Mouse (Mus musculus) limb, embryonic 13.5 days (tissue): ENCODE data around the gene Zfhx3. TPM values are rescaled to one million over a fixed set of nuclear protein-coding genes. Genes with fewer than 3 reads are reported as not detected.

ENCODE experiments used
- ATAC-seq: fragments of 200-750 bp; cut with Nextera tagmentation; 2 replicates; pipeline ENCODE4 v1.8.0; 2017; ENCODE audit warnings: low read depth, moderate number of reproducible peaks, moderate TSS enrichment; ENCODE audit not compliant: low FRiP score
- H3K27ac ChIP-seq: fragments of 300-500 bp; sonication (generic); 2 replicates; pipeline ENCODE4 v1.5.1; 2015; ENCODE audit warnings: inconsistent platforms, mild to moderate bottlenecking, moderate library complexity
- H3K27me3 ChIP-seq: fragments of 300-500 bp; sonication (generic); 2 replicates; pipeline ENCODE4 v1.6.1; 2015; ENCODE audit warnings: mild to moderate bottlenecking, inconsistent platforms
- H3K36me3 ChIP-seq: fragments of 300-500 bp; sonication (generic); 2 replicates; pipeline ENCODE4 v1.6.1; 2015; ENCODE audit warnings: inconsistent platforms, mild to moderate bottlenecking, moderate library complexity
- H3K4me1 ChIP-seq: fragments of 300-500 bp; sonication (generic); 2 replicates; pipeline ENCODE4 v1.6.1; 2015; ENCODE audit warnings: inconsistent platforms
- H3K4me2 ChIP-seq: fragments of 300-500 bp; sonication (generic); replicated peaks from 2 replicates; pipeline ENCODE4 v1.6.1; 2015; ENCODE audit warnings: inconsistent platforms, mild to moderate bottlenecking, moderate library complexity
- H3K4me3 ChIP-seq: fragments of 300-500 bp; sonication (generic); 2 replicates; pipeline ENCODE4 v1.5.1; 2015; ENCODE audit warnings: moderate library complexity, mild to moderate bottlenecking, inconsistent platforms
- H3K9ac ChIP-seq: fragments of 300-500 bp; sonication (generic); 2 replicates; pipeline ENCODE4 v1.6.1; 2015; ENCODE audit warnings: mild to moderate bottlenecking, inconsistent platforms
- H3K9me3 ChIP-seq: fragments of 300-500 bp; sonication (generic); 2 replicates; pipeline ENCODE4 v1.6.1; 2016; ENCODE audit warnings: inconsistent platforms
- WGBS: fragments of 180-500 bp; shearing (Covaris S2); methylation state at CpG from one replicate; pipeline ENCODE4 v1.1.7; 2015; 5-methylcytosine and 5-hydroxymethylcytosine counted together
- polyA plus RNA-seq: library from polyadenylated mRNA; unstranded; fragments of >200 nt; fragmentation: Nextera tagmentation; extraction: Ambion mirVana; gene quantifications from 2 replicates; pipeline ENCODE4 v1.2.1, GENCODE M21; 2015

Zfhx3 gene
- polyA plus RNA-seq, 1 experiment from 2014 or later = 44.1 TPM

DNA sequence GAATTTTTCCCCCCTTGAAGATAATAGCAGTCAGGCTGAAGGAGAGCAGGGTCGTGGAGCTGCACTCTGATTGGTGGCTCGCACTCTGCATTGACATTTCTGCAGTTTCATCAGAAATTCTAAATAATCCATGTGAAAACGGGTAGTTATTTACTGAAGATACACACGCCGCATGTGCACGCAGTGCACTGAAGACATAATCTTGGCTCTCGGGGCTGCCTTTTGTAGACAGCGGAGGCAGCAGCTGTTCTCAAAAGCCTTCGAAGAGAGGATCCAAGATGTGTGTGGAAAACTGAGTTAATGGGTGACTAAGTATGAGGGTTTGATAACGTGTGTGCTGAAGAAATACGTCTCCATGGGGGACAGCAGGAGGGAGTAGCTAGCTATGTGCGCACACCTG is 553.7 kb downstream of the Zfhx3 start:
- Histone ChIP-seq H3K9me3 (no peaks in the 10 kb centered on the region), H3K4me2 (no peak overlapping the region), H3K4me1 (peaks cover 12% of the 10 kb centered on the region), H3K4me3 (no peak overlapping the region), H3K27me3 (no peaks in the 10 kb centered on the region), H3K9ac (no peak overlapping the region), H3K36me3 (no peaks in the 10 kb centered on the region), H3K27ac (no peak overlapping the region)
- no peak for ATAC-seq
- WGBS = 74% methylated on average over 12 of the region's 12 CpGs

DNA sequence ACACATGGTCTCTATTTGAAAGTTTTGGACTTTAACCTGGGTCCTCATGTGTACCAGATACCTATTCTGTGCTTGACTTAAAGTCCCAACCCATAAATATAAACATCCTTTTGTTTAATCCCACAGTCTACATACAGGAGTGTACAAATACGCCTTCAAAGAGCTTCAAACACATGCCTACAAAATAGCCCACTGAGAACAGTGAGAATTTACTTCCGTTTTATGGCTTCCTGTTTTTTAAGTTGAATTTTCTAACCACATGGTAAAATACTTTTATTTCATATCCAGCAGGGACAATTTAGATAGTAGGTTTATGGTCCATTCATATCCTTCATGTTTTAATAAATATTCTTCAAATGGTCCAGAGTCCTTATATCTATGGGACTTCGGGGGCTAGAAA is 564.3 kb downstream of the Zfhx3 start:
- WGBS = 64% methylated on average over 3 of the region's 3 CpGs
- Histone ChIP-seq H3K4me3 (no peak overlapping the region), H3K9me3 (no peaks in the 10 kb centered on the region), H3K4me1 (peaks cover 17% of the 10 kb centered on the region), H3K36me3 (no peaks in the 10 kb centered on the region), H3K9ac (no peak overlapping the region), H3K4me2 (no peak overlapping the region), H3K27me3 (no peaks in the 10 kb centered on the region), H3K27ac (no peak overlapping the region)
- no peak for ATAC-seq

DNA sequence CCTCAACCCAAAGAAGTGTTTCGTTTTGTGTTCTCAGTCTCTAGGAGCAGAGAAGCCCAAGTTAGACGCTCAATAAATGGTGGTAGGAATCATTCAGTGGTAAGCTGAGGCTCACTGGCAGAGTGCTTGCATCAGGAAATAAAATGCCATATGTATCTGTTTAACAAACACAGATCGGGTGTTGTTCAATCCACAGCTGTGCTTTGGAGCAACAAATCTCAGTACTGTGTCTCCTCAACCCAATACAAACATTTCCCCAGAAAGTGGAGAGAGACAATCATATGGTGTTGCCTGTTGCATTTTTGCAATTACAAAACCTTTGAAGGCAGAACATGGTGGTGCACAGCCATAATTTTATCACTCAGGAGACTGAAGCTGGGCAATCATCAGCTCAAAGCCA is 565.3 kb downstream of the Zfhx3 start:
- no peaks in the 10 kb centered on the region for H3K36me3 ChIP-seq
- no peak overlapping the region for H3K4me2 ChIP-seq
- H3K9ac ChIP-seq = no peak overlapping the region
- no peak for ATAC-seq
- peaks cover 13% of the 10 kb centered on the region for H3K4me1 ChIP-seq
- no peak overlapping the region for H3K27ac ChIP-seq
- H3K9me3 ChIP-seq = no peaks in the 10 kb centered on the region
- H3K4me3 ChIP-seq = no peak overlapping the region
- WGBS = 66% methylated on average over 3 of the region's 3 CpGs
- no peaks in the 10 kb centered on the region for H3K27me3 ChIP-seq

DNA sequence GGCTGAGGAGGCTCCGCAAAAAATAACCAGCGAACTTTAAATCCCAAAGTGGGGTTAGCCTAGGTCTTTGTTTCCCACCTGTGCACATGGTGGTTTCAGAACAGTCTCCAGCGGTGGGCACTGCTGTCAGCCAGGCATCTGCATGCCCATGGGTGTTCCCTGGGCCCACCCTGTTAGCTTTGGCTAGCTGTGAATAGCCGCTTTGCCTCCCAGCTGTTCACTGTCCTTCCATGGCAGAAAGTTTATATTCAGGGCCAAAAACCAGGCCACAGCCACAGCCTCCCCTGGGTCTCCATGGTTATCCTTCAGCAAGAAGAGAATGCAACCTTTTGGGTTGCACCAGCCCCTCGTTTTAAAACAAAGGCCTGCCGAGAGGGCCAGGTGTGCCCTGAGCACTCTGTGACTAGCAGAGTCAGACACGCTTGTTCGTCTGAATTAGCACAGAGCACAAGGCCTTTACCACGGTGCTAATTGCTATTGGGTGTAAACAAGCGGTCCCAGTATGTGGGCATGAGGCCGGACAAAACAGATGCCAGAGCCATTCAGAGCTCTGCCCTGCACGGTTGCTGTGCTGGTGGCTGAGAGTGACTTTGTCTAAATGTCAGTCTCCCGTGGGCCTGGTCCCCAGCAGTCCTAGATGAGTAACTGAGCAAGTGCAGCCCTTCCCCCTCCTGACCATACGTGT is 568.3 kb downstream of the Zfhx3 start:
- Histone ChIP-seq H3K9ac (no peak overlapping the region), H3K9me3 (no peaks in the 10 kb centered on the region), H3K4me3 (no peak overlapping the region), H3K36me3 (no peaks in the 10 kb centered on the region), H3K27ac (peak overlapping the region; percentile 69), H3K27me3 (no peaks in the 10 kb centered on the region), H3K4me2 (no peak overlapping the region), H3K4me1 (peaks cover 13% of the 10 kb centered on the region)
- ATAC-seq = no peak
- 20% methylated on average over 14 of the region's 14 CpGs for WGBS

DNA sequence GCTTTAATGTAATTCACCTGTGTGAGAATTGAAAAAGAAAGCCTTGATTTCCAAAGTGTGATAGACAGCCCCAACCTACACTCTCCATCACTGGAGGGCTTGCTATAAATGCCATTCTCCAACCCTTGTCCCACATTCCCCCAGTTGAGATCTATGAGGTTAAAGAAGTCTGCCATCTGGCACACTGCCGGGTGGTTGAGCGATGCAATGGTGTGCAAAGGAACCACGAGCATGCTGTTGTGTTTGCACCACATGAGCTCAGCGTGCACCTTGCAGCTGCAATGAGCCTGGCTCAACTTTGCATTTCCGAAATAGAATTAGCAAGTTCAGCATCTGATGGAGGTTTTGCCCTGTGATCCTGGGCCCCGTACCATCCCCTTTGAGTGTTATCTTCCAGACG is 575.7 kb downstream of the Zfhx3 start:
- WGBS = 88% methylated on average over 7 of the region's 7 CpGs
- no peak overlapping the region for H3K9ac ChIP-seq
- H3K4me1 ChIP-seq = no peaks in the 10 kb centered on the region
- H3K27ac ChIP-seq = no peak overlapping the region
- no peak for ATAC-seq
- no peaks in the 10 kb centered on the region for H3K27me3 ChIP-seq
- no peaks in the 10 kb centered on the region for H3K9me3 ChIP-seq
- H3K4me2 ChIP-seq = no peak overlapping the region
- H3K4me3 ChIP-seq = no peak overlapping the region
- H3K36me3 ChIP-seq = no peaks in the 10 kb centered on the region

DNA sequence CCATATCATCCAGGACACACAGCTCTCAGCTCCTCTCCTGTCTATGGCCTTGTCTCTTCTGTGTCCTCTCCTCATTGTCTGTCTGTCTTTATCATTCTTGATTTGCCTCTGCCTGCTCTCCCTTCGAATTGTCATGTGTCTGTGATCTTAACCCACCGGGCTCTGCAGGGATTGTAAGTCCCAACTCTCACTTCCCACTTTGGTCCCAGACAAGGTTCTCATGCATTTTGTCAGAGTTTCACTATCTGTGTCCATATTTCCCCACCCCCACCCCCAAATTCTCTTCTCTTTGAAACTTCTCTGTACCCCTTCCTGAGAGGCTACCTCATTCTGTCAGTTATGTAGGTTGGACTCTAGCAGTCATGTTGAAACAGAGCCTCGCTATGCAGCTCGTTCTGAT is 579.6 kb downstream of the Zfhx3 start:
- WGBS = 89% methylated on average over 4 of the region's 4 CpGs

DNA sequence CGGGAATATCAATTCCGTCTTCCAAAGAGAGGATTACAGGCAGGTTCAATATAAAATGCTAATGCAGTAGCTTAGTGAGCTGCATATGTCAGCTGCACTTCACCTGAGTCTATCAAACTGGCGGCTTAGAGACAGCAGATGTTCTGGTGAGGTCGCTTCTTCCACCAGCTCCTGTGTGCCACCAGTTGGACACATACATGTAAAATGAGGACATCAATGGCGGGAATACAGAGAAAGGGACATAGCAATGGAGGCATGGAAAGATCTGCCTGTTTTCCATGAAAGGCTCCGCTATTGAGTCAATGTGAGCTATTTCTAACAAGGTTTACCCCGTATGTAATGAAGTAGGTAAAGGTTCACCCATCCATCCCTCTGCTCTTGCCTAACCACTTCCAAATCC is 587.0 kb downstream of the Zfhx3 start:
- Histone ChIP-seq H3K9ac (no peak overlapping the region), H3K36me3 (no peaks in the 10 kb centered on the region), H3K27me3 (no peaks in the 10 kb centered on the region), H3K9me3 (no peaks in the 10 kb centered on the region), H3K4me1 (no peaks in the 10 kb centered on the region), H3K4me3 (no peak overlapping the region), H3K4me2 (no peak overlapping the region), H3K27ac (no peak overlapping the region)
- WGBS = 90% methylated on average over 7 of the region's 7 CpGs
- ATAC-seq = no peak

More for the DNA sequence above, 579.6 kb downstream of the Zfhx3 start:
- Histone ChIP-seq H3K27ac (no peak overlapping the region), H3K9ac (no peak overlapping the region), H3K4me2 (no peak overlapping the region), H3K4me3 (no peak overlapping the region), H3K9me3 (no peaks in the 10 kb centered on the region), H3K4me1 (no peaks in the 10 kb centered on the region), H3K27me3 (no peaks in the 10 kb centered on the region), H3K36me3 (no peaks in the 10 kb centered on the region)
- ATAC-seq = no peak

DNA sequence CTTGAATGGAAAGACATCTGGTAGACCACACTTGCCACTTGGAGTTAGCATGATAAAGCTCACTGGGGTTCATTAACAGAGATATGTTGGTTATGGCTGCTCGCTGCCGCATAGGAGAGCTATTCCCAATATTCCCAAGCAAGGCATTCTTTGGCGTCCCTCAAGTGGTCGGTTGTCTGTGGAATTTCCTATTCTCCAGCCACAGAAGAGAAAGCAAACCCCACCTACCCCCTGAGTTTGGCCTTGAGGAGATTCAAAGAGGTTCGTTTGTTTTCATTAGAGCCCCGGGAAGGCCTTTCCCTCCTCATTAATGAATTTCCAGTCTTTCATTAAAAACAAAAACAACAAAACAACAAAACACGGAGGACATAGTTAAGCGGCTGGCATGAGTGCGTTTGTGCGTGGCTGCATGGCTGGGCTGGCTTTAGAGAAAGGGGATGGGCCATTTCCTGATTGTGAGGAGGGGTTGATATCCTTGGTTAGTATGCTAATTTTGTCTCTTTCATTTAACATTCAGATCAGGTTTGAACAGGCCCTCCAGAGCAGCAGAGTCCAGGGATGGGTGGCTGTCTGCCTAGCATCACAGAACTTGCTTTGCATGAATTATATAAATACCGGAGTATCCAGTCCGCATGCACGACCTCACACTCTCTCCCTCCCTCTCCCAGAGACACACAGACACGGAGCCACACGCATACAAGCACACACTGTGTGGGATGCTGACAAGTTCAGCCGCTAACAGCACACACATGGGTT is 592.9 kb downstream of the Zfhx3 start:
- no peaks in the 10 kb centered on the region for H3K9me3 ChIP-seq
- no peaks in the 10 kb centered on the region for H3K36me3 ChIP-seq
- no peaks in the 10 kb centered on the region for H3K27me3 ChIP-seq
- no peak for ATAC-seq
- 85% methylated on average over 16 of the region's 16 CpGs for WGBS
- H3K27ac ChIP-seq = no peak overlapping the region
- no peak overlapping the region for H3K9ac ChIP-seq
- no peak overlapping the region for H3K4me2 ChIP-seq
- no peaks in the 10 kb centered on the region for H3K4me1 ChIP-seq
- H3K4me3 ChIP-seq = no peak overlapping the region

DNA sequence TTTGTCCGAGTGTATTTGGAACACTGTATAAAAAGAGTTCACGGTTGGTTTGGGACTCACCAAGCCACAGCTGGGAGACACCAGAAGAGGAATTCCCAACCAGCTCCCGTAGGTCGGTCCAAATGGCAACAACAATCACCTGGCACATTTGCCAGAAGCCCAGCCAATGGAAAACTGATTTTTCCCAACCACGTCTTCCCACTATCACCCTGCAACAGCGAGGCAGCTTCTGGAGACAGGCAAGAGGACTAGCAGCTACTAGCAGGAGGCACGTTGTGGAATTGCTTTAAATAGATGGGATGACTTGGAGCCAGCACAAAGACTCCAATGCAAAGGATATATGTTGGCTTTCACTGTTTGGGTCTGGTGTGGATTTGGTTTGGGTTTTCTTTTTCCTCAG is 593.7 kb downstream of the Zfhx3 start:
- Histone ChIP-seq H3K4me3 (no peak overlapping the region), H3K27ac (no peak overlapping the region), H3K4me2 (no peak overlapping the region), H3K27me3 (no peaks in the 10 kb centered on the region), H3K9ac (no peak overlapping the region), H3K36me3 (no peaks in the 10 kb centered on the region), H3K9me3 (no peaks in the 10 kb centered on the region), H3K4me1 (no peaks in the 10 kb centered on the region)
- no peak for ATAC-seq
- 88% methylated on average over 7 of the region's 7 CpGs for WGBS

DNA sequence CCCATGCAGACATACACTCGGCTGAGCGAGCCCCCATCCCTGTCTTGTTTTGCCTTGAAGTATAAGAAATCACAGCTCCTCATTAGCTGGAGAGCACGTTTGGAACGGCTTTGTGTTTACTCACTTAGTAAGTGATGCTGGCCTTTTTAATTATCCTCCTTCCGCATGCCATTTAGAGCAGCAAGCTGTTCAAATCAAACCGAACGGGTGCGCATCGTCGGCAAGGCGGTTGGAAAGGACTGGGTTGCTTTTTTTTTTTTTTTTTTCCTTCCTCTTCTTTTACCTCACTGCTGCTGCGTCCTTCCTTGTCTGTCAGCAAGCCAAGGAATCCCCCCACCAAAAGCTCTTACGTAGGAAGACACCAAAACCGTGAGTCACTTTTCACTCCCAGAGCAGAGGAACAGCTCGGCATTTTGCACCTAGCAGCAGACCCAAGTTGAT is 594.5 kb downstream of the Zfhx3 start:
- H3K9me3 ChIP-seq = no peaks in the 10 kb centered on the region
- WGBS = 68% methylated on average over 15 of the region's 15 CpGs

DNA sequence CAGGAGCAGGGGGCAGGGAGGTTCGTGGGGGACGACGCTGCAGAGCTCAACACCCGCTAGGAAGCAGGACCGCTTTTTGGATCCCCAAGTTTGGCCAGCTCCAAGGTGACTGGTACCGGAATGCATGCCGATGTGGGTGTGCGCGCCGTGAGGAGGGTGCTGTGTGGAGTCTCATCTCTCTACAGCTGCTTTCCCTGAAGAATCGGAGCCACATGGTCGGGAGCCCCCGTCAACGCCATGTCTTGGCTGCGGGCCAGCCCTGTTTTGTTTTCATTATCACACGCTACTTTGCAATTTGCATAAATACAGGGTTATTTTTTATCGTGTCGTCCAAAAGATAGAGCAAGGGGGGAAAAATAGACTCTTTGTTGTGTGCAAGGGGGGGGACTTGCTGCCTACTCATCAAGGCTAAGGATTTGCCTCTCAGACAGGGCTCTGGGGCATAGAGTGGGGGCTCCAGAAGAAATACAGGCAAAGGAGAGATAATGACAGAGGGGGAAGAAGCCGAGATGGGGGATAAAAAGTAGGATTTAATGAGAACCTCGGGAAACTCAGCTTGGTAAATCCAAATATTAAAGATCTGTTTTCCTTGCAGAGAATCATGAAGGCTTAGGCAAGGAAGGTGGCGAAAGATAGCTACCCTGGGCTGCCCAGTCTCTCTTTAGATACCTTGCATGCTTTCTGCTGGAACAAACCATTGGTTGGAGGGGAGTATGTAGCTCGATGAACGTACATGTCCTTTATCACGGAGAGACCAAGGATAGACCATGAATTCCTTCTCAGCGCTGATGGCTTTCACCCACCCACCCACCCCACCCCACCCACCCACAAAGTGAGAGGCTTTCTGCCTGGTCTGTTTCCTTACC is 595.5 kb downstream of the Zfhx3 start:
- no peak overlapping the region for H3K9ac ChIP-seq
- no peaks in the 10 kb centered on the region for H3K9me3 ChIP-seq
- ATAC-seq = no peak
- H3K4me3 ChIP-seq = no peak overlapping the region
- H3K4me1 ChIP-seq = no peaks in the 10 kb centered on the region
- H3K36me3 ChIP-seq = no peaks in the 10 kb centered on the region
- H3K27me3 ChIP-seq = no peaks in the 10 kb centered on the region
- WGBS = 86% methylated on average over 25 of the region's 25 CpGs
- H3K4me2 ChIP-seq = no peak overlapping the region
- H3K27ac ChIP-seq = no peak overlapping the region

More for the DNA sequence above, 594.5 kb downstream of the Zfhx3 start:
- Histone ChIP-seq H3K9ac (no peak overlapping the region), H3K4me3 (no peak overlapping the region), H3K27ac (no peak overlapping the region), H3K27me3 (no peaks in the 10 kb centered on the region), H3K36me3 (no peaks in the 10 kb centered on the region), H3K4me2 (no peak overlapping the region), H3K4me1 (no peaks in the 10 kb centered on the region)
- ATAC-seq = no peak

DNA sequence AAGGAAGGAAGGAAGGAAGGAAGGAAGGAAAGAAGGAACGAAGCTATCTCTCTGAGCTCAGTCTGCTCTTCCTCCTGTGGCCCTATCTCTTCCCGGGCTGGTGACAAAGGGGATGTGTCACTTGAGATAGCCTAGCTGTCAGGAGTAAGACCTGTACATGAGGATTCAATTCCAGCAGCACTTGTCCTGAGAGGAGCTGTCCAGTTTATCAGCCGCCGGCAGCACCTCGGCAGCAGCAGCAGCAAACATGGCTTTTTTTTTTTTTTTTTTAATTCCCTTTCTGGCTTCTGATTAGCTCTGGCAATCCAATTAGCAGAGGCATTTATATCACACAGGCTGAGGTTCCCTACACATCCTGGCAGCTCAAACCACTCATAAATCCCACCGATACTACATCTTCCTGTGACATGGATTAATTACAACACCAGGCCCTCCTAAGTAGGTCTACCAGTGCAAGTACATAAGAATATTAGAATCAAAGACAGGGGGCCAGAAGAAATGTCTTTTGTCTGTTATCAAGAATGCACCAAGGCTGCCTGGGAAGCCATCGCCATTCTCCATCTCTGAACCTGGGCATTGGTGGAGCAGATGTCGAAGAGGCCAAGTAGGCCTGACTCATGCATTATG is 596.6 kb downstream of the Zfhx3 start:
- Histone ChIP-seq H3K27ac (no peak overlapping the region), H3K4me1 (no peaks in the 10 kb centered on the region), H3K4me3 (no peak overlapping the region), H3K9me3 (no peaks in the 10 kb centered on the region), H3K4me2 (no peak overlapping the region), H3K36me3 (no peaks in the 10 kb centered on the region), H3K27me3 (no peaks in the 10 kb centered on the region), H3K9ac (no peak overlapping the region)
- ATAC-seq = no peak
- WGBS = 56% methylated on average over 8 of the region's 8 CpGs
